Mouse (Mus musculus) CH12.LX (cell line): ENCODE measurements around the gene Nucb1. TPM values are rescaled to one million over a fixed set of nuclear protein-coding genes. Genes with fewer than 3 reads are reported as not detected.

ENCODE experiments used
- DNase-seq: peaks from one replicate; pipeline ENCODE4 v3.0.0-alpha.2; 2013; ENCODE audit errors: extremely low read depth
- H3K27ac ChIP-seq: 2 replicates; pipeline ENCODE4 v1.5.1; 2012; ENCODE audit warnings: low read depth, mild to moderate bottlenecking, control low read depth, moderate library complexity; ENCODE audit not compliant: insufficient read depth
- H3K27me3 ChIP-seq: replicated peaks from 2 replicates; pipeline ENCODE3; 2012; ENCODE audit warnings: inconsistent platforms
- H3K36me3 ChIP-seq, 2 experiments: replicated peaks in 1 of 2; 2 replicates each; pipeline versions ENCODE3 to v1.6.1; 2012; ENCODE audit warnings: inconsistent platforms in 1 of 2, low read length in 1 of 2, mild to moderate bottlenecking in 1 of 2, mixed read lengths in 1 of 2, moderate library complexity in 1 of 2; ENCODE audit not compliant: control insufficient read depth in 1 of 2, insufficient read depth in 1 of 2
- H3K4me1 ChIP-seq, 2 experiments: 2 replicates each; pipeline ENCODE4 v1.6.1; 2012; ENCODE audit warnings: inconsistent platforms in 1 of 2, moderate library complexity in 1 of 2; ENCODE audit not compliant: insufficient read depth in 2 of 2, control insufficient read depth in 1 of 2
- H3K4me2 ChIP-seq: 2 replicates; pipeline ENCODE4 v1.6.1; 2012; ENCODE audit warnings: low read depth, mild to moderate bottlenecking, control low read depth; ENCODE audit not compliant: poor library complexity, insufficient read depth, severe bottlenecking
- H3K4me3 ChIP-seq, 3 experiments: fragments of 150-350 bp in 1 of 3; sonication (generic) in 1 of 3; replicated peaks in 1 of 3; 2 replicates each; pipeline versions ENCODE3 to v1.5.1; 2011 to 2012; ENCODE audit warnings: low read depth in 2 of 3, low read length in 2 of 3, mild to moderate bottlenecking in 2 of 3, moderate library complexity in 2 of 3, control low read depth in 1 of 3, improper control_type of control experiment in 1 of 3, inconsistent platforms in 1 of 3, mixed read lengths in 1 of 3; ENCODE audit not compliant: poor library complexity in 1 of 3
- H3K79me2 ChIP-seq: replicated peaks from 2 replicates; pipeline ENCODE4 v1.6.1; 2012; ENCODE audit warnings: mild to moderate bottlenecking, moderate library complexity; ENCODE audit not compliant: control insufficient read depth, poor library complexity, insufficient read depth, severe bottlenecking; ENCODE audit errors: extremely low read depth
- H3K9ac ChIP-seq: 2 replicates; pipeline ENCODE4 v1.6.1; 2012; ENCODE audit warnings: low read depth, mild to moderate bottlenecking, control low read depth, moderate library complexity; ENCODE audit not compliant: insufficient read depth
- H3K9me3 ChIP-seq: replicated peaks from 2 replicates; pipeline ENCODE3; 2012; ENCODE audit warnings: low read length, inconsistent platforms, mixed read lengths
- BHLHE40 ChIP-seq: IDR thresholded peaks from 2 replicates; pipeline ENCODE4 v1.6.1; 2011; ENCODE audit warnings: mild to moderate bottlenecking, low read depth, low read length, improper control_type of control experiment
- CHD1 ChIP-seq: IDR thresholded peaks from 2 replicates; pipeline ENCODE4 v1.6.1; 2012; ENCODE audit warnings: low read depth, low read length, improper control_type of control experiment, inconsistent platforms
- CHD2 ChIP-seq: IDR thresholded peaks from 2 replicates; pipeline ENCODE4 v1.6.1; 2011; ENCODE audit warnings: low read length, improper control_type of control experiment
- CTCF ChIP-seq, 2 experiments: IDR thresholded peaks in 1 of 2; conservative IDR thresholded peaks in 1 of 2; 2 replicates each; pipeline ENCODE4 v1.5.1; 2011 to 2012; ENCODE audit warnings: low read depth in 2 of 2, low read length in 2 of 2, improper control_type of control experiment in 1 of 2, inconsistent platforms in 1 of 2, mild to moderate bottlenecking in 1 of 2, moderate library complexity in 1 of 2
- E2F4 ChIP-seq: IDR thresholded peaks from 2 replicates; pipeline ENCODE4 v1.6.1; 2011; ENCODE audit warnings: low read depth, low read length, improper control_type of control experiment; ENCODE audit not compliant: insufficient replicate concordance
- ELF1 ChIP-seq: IDR thresholded peaks from 2 replicates; pipeline ENCODE4 v1.6.1; 2014; ENCODE audit warnings: low read depth, mild to moderate bottlenecking, inconsistent platforms, low read length, improper control_type of control experiment
- EP300 ChIP-seq: IDR thresholded peaks from 2 replicates; pipeline ENCODE4 v1.6.1; 2011; ENCODE audit warnings: low read length, improper control_type of control experiment
- ETS1 ChIP-seq: conservative IDR thresholded peaks from 2 replicates; pipeline ENCODE4 v1.6.1; 2012; ENCODE audit warnings: low read depth, mild to moderate bottlenecking, inconsistent platforms, low read length, improper control_type of control experiment, moderate library complexity
- GABPA ChIP-seq: IDR thresholded peaks from 2 replicates; pipeline ENCODE4 v1.6.1; 2012; ENCODE audit warnings: low read depth, low read length, improper control_type of control experiment, inconsistent platforms; ENCODE audit not compliant: insufficient replicate concordance
- HCFC1 ChIP-seq: IDR thresholded peaks from 2 replicates; pipeline ENCODE4 v1.6.1; 2012; ENCODE audit warnings: low read depth, mild to moderate bottlenecking, inconsistent platforms, low read length, improper control_type of control experiment
- IRF4 ChIP-seq: IDR thresholded peaks from 2 replicates; pipeline ENCODE4 v1.6.1; 2014; ENCODE audit warnings: low read depth, mild to moderate bottlenecking, inconsistent platforms, low read length, improper control_type of control experiment
- JUN ChIP-seq: IDR thresholded peaks from 2 replicates; pipeline ENCODE4 v1.6.1; 2011; ENCODE audit warnings: low read depth, mild to moderate bottlenecking, low read length, improper control_type of control experiment, moderate library complexity; ENCODE audit not compliant: insufficient read depth
- JUND ChIP-seq: conservative IDR thresholded peaks from 2 replicates; pipeline ENCODE4 v1.6.1; 2011; ENCODE audit warnings: low read depth, low read length, improper control_type of control experiment
- KAT2A ChIP-seq: IDR thresholded peaks from 2 replicates; pipeline ENCODE4 v1.6.1; 2012; ENCODE audit warnings: low read length, improper control_type of control experiment, inconsistent platforms; ENCODE audit not compliant: insufficient replicate concordance
- MAFK ChIP-seq: IDR thresholded peaks from 2 replicates; pipeline ENCODE4 v1.6.1; 2011; ENCODE audit warnings: low read length, improper control_type of control experiment; ENCODE audit not compliant: insufficient replicate concordance
- MAX ChIP-seq: IDR thresholded peaks from 2 replicates; pipeline ENCODE4 v1.6.1; 2011; ENCODE audit warnings: low read length, improper control_type of control experiment
- MAZ ChIP-seq: IDR thresholded peaks from 2 replicates; pipeline ENCODE4 v1.6.1; 2012; ENCODE audit warnings: low read depth, mild to moderate bottlenecking, inconsistent platforms, low read length, improper control_type of control experiment, moderate library complexity
- MEF2A ChIP-seq: IDR thresholded peaks from 2 replicates; pipeline ENCODE4 v1.6.1; 2014; ENCODE audit warnings: low read depth, mild to moderate bottlenecking, inconsistent platforms, low read length, improper control_type of control experiment, borderline replicate concordance
- MXI1 ChIP-seq: IDR thresholded peaks from 2 replicates; pipeline ENCODE4 v1.6.1; 2011; ENCODE audit warnings: mild to moderate bottlenecking, low read depth, low read length, improper control_type of control experiment
- MYC ChIP-seq: IDR thresholded peaks from 2 replicates; pipeline ENCODE4 v1.6.1; 2011; ENCODE audit warnings: low read depth, mild to moderate bottlenecking, improper control_type of control experiment, low read length
- NELFE ChIP-seq: IDR thresholded peaks from 2 replicates; pipeline ENCODE4 v1.6.1; 2011; ENCODE audit warnings: low read depth, low read length, improper control_type of control experiment
- NRF1 ChIP-seq: IDR thresholded peaks from 2 replicates; pipeline ENCODE4 v1.6.1; 2014; ENCODE audit warnings: low read depth, mild to moderate bottlenecking, inconsistent platforms, low read length, improper control_type of control experiment, moderate library complexity
- PAX5 ChIP-seq: IDR thresholded peaks from 2 replicates; pipeline ENCODE4 v1.6.1; 2012; ENCODE audit warnings: low read length, inconsistent platforms, mixed read lengths
- POLR2A ChIP-seq: IDR thresholded peaks from 2 replicates; pipeline ENCODE4 v1.6.1; 2011; ENCODE audit warnings: low read depth, mild to moderate bottlenecking, improper control_type of control experiment, low read length
- POLR2AphosphoS2 ChIP-seq: IDR thresholded peaks from 2 replicates; pipeline ENCODE4 v1.6.1; 2011; ENCODE audit warnings: low read depth, low read length, improper control_type of control experiment
- RAD21 ChIP-seq: IDR thresholded peaks from 2 replicates; pipeline ENCODE4 v1.6.1; 2011; ENCODE audit warnings: low read depth, mild to moderate bottlenecking, low read length, improper control_type of control experiment, moderate library complexity
- RCOR1 ChIP-seq: conservative IDR thresholded peaks from 2 replicates; pipeline ENCODE4 v1.6.1; 2012; ENCODE audit warnings: low read depth, mild to moderate bottlenecking, inconsistent platforms, low read length, improper control_type of control experiment
- SIN3A ChIP-seq: IDR thresholded peaks from 2 replicates; pipeline ENCODE4 v1.6.1; 2012; ENCODE audit warnings: low read length, improper control_type of control experiment, inconsistent platforms
- SMC3 ChIP-seq: IDR thresholded peaks from 2 replicates; pipeline ENCODE4 v1.6.1; 2011; ENCODE audit warnings: low read depth, low read length, improper control_type of control experiment
- TBP ChIP-seq: conservative IDR thresholded peaks from 2 replicates; pipeline ENCODE4 v1.6.1; 2011; ENCODE audit warnings: low read depth, low read length, improper control_type of control experiment
- TCF12 ChIP-seq: IDR thresholded peaks from 2 replicates; pipeline ENCODE4 v1.6.1; 2014; ENCODE audit warnings: low read depth, mild to moderate bottlenecking, inconsistent platforms, low read length, improper control_type of control experiment
- UBTF ChIP-seq: IDR thresholded peaks from 2 replicates; pipeline ENCODE4 v1.6.1; 2012; ENCODE audit warnings: low read depth, mild to moderate bottlenecking, inconsistent platforms, low read length, improper control_type of control experiment, moderate library complexity
- USF1 ChIP-seq: IDR thresholded peaks from 2 replicates; pipeline ENCODE4 v1.6.1; 2014; ENCODE audit warnings: low read depth, mild to moderate bottlenecking, inconsistent platforms, low read length, improper control_type of control experiment
- USF2 ChIP-seq: conservative IDR thresholded peaks from 2 replicates; pipeline ENCODE4 v1.6.1; 2011; ENCODE audit warnings: low read depth, low read length, improper control_type of control experiment
- ZC3H11A ChIP-seq: IDR thresholded peaks from 2 replicates; pipeline ENCODE4 v1.6.1; 2012; ENCODE audit warnings: low read depth, mild to moderate bottlenecking, inconsistent platforms, low read length, improper control_type of control experiment
- ZKSCAN1 ChIP-seq: IDR thresholded peaks from 2 replicates; pipeline ENCODE4 v1.6.1; 2012; ENCODE audit warnings: low read depth, inconsistent platforms, low read length, improper control_type of control experiment, borderline replicate concordance
- ZMIZ1 ChIP-seq: IDR thresholded peaks from 2 replicates; pipeline ENCODE4 v1.6.1; 2012; ENCODE audit warnings: low read depth, mild to moderate bottlenecking, inconsistent platforms, low read length, improper control_type of control experiment
- ZNF384 ChIP-seq: IDR thresholded peaks from 2 replicates; pipeline ENCODE4 v1.6.1; 2012; ENCODE audit warnings: low read depth, low read length, improper control_type of control experiment, inconsistent platforms
- dilution Hi-C: fragments of 300-500 bp; cut with MboI; formaldehyde crosslinking; loops from 2 replicates; pipeline ENCODE4 v1.14.3; 2020; ENCODE audit warnings: low sequenced_read_pairs; ENCODE audit not compliant: extremely low pct_unique_long_range_greater_than_20kb, extremely low pct_ligation_motif_present
- in situ Hi-C: fragments of 300-500 bp; cut with MboI; formaldehyde crosslinking; loops from 3 replicates; pipeline ENCODE4 v1.14.3; 2019; ENCODE audit warnings: low sequenced_read_pairs, low pct_ligation_motif_present, low pct_unique_long_range_greater_than_20kb, mixed read lengths
- polyA plus RNA-seq: library from polyadenylated mRNA; unstranded; fragments of >175 nt; gene quantifications from 2 replicates; pipeline ENCODE4 v1.2.1, GENCODE M21; 2012; ENCODE audit warnings: low read depth; ENCODE audit not compliant: insufficient read length
- total RNA-seq, 2 experiments: library from RNA; depleted of rRNA; stranded (reverse); fragments of 300-350 nt in 1 of 2; fragments of >200 nt in 1 of 2; gene quantifications; 2 replicates each; pipeline ENCODE4 v1.2.3; 2012 to 2014

Nucb1 gene
- total and polyA plus RNA-seq, 3 experiments, result 40.8 to 90.4 (median 83.4) TPM

GRCm38 (mm10) chr7:45457204-45458060, 52.8 kb downstream of the Nucb1 start:
- H3K4me3 ChIP-seq, result peak overlapping the region in 2 of 3 experiments; percentile 34 to 50
- H3K79me2 ChIP-seq, result peaks cover 19% of the 10 kb centered on the region
- TF ChIP-seq JUN (no peak), HCFC1 (no peak), EP300 (no peak), MAFK (peak; percentile 76), SIN3A (no peak), USF1 (no peak), MEF2A (no peak), BHLHE40 (no peak), ZNF384 (no peak), MYC (no peak), NRF1 (no peak), ETS1 (no peak), KAT2A (no peak), UBTF (no peak), RAD21 (no peak), CHD1 (no peak), POLR2A (peak; percentile 49; the same call in 1 of the 2 replicates), RCOR1 (no peak), ZKSCAN1 (no peak), NELFE (0 out of 2 replicates have a peak, but pooled peaks have one; percentile 30), ELF1 (no peak), TCF12 (no peak), MAX (no peak), TBP (no peak), IRF4 (peak; percentile 83), ZMIZ1 (no peak), CTCF (conservative IDR thresholded peaks at IDR 0.05 in 1 of 2, IDR thresholded peaks at IDR 0.05 in 1 of 2; ENCODE audit: low read depth in 2 of 2, low read length in 2 of 2) (no peak), E2F4 (no peak), PAX5 (no peak), MXI1 (no peak; the same call in 1 of the 2 replicates), POLR2AphosphoS2 (peak; percentile 96), MAZ (no peak), USF2 (no peak), ZC3H11A (no peak), SMC3 (no peak), GABPA (no peak), JUND (no peak), CHD2 (peak; percentile 31)
- H3K27ac ChIP-seq, result no peak overlapping the region
- peak overlapping the region; percentile 65 for H3K4me2 ChIP-seq
- no peak for DNase-seq
- H3K9ac ChIP-seq, result peak overlapping the region; percentile 45; the same call in 1 of the 2 replicates
- peaks cover 44 to 74% of the 10 kb centered on the region in 2 experiments for H3K36me3 ChIP-seq
- no peaks in the 10 kb centered on the region for H3K27me3 ChIP-seq
- in situ Hi-C loops (no loop called here), dilution Hi-C loops (no loop called here)
- no peaks in the 10 kb centered on the region for H3K9me3 ChIP-seq
- H3K4me1 ChIP-seq, result peaks cover 10 to 39% of the 10 kb centered on the region in 2 experiments
